Mouse (Mus musculus) cerebellum, adult 11 months (tissue): ENCODE data around the gene Havcr2.
A peak's percentile ranks its signal among the peaks of the same experiment; 100 is the strongest.
"Not testable (repeated sequence)": the region's sequence is repeated elsewhere in the genome, so short reads cannot be mapped to it uniquely, and the experiment has no call there.

Experiments
- DNase-seq: peaks from one replicate; pipeline ENCODE4 v3.0.0; 2022

Gene Havcr2

DNA sequence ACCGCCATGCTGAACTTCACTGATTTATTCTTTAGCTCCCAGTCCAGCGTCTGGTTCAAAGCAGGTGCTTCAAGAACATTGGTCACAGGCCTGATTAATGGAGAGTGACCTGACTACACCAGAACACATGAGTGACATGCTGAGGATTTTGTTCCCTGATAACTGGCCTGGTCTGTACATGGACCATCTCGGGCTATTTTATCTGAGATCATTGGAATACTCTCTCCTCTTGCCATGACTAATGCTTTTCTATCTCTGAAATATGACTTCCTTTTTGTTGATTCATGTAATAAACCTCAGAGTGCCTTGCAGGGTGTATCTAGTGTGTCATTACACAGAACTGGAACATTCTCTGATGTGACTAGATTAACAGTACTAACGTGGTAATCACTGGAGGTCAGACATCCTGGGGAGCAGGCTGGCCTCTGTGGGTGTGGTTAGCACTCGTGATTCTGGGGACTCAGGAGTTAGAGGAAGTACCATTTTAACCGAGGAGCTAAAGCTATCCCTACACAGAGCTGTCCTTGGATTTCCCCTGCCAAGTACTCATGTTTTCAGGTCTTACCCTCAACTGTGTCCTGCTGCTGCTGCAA is at the start of gene Havcr2:
Gene Havcr2 (plus strand): TSS at position 483 of the 593 bp plus-strand sequence.
- DNase-seq: no peak

GRCm38 (mm10) chr11:46404986-46405385 is 49.7 kb upstream of the Havcr2 start:
- no peak for DNase-seq

GRCm38 (mm10) chr11:46406721-46407120 is 48.0 kb upstream of the Havcr2 start:
- DNase-seq: peak; percentile 20

DNA sequence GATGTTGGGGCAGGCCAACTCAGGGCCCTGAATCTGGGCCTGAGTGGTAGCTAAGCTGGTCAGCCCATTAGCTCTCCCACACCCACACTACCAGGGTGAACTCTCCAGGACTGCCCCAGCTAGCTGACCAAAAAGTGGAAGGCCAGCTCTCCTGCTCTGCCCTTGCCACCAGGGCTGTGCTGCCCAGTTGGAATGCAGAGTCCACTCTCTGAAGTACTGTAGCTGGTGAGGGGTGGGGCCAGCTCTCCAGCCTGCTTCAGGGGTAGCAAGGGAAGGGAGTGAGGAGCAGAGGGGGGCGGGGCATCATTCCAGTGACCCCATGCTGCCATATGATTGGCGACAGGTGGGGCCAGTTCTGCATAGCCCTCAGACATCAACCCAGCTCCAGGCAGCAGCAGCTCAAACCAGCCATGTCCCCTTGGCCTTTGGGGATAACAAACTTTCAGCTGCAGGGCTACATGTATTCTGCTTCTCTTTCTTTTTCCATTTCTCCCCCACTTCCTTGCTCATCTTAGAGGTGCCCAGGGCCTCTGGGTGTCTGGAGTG is 44.6 kb upstream of the Havcr2 start:
- no peak for DNase-seq

GRCm38 (mm10) chr11:46418438-46418837 is 36.3 kb upstream of the Havcr2 start:
- no peak for DNase-seq

DNA sequence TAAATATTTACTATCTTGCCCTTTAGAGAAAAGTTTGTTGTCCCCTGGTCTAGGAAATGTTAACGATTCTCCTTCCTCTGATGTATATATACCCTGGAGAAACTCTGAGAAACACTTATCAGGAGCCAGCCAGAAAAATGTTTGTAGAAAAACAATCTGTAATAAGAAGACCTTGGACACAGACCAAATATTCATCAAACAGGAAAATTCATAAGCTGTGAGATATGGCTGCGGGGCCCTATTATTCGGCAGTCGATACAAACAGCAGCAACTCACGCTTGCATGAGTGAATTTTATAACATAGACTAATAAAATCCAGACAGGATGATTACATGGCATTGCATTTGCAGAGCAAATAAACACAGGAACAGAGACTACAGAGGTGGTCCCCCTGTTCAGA is 35.9 kb upstream of the Havcr2 start:
- no peak for DNase-seq

DNA sequence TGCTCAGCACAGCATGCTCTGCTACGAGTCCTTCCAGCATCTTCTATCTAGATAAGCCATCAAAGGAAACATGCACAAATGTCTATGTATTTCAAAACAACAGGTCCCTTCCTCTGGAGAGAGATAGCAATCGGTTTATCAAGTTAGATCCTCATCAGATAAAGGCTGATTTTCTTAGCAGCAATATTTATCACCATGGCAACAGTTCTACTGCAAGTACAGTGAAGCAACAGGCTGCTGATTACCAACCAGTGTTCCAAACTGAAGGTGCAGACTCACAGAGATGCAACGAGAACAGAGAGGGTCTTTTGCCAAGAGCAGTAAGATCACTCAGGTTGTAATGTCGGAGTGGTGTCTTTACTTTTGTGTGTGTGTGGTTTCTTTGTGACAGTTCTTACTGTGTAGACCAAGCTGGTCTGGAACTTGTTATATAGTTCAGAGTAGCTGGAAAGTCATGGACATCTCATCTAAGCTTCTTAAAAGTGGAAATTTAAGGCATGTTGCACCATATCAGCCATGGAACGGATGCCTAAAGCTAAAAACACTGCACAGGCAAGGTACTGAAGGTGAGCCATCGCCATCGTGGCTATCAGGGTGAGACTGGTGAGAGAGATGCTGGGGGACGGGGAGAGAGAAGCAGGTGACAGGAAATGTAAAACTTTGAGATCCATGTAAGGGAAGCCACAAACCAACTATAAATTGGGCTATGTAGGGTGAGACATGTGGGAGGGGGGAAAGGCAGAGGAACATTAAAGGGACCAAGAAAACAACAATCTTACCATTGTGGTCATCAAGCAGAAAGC is 33.4 kb upstream of the Havcr2 start:
- DNase-seq: no peak

DNA sequence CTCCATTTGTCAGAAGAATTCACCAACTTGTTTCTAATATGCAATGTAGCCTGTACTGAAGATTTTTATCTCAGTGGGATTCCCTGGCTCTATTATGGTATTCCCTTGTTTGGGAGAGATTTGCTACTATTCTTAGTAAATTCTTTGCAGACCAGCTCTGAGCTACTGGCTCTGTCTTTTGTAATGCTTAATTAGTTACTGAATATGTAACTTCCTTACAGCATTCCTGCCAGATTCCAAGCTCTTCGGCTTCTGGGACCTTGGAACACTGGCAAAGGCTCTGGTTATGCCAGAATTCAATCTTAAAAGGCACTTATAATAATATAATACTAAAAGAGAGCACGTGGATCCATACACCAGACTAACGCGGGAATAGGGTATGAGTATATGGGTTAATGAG is 26.6 kb upstream of the Havcr2 start:
- DNase-seq: not testable (repeated sequence)

- DNase-seq: no peak
Observed at GRCm38 (mm10) chr11:46430123-46430522, 24.6 kb upstream of the Havcr2 start.

GRCm38 (mm10) chr11:46431129-46431528 is 23.6 kb upstream of the Havcr2 start:
- peak; percentile 77 for DNase-seq

GRCm38 (mm10) chr11:46435363-46435762 is 19.4 kb upstream of the Havcr2 start:
- DNase-seq: no peak

DNA sequence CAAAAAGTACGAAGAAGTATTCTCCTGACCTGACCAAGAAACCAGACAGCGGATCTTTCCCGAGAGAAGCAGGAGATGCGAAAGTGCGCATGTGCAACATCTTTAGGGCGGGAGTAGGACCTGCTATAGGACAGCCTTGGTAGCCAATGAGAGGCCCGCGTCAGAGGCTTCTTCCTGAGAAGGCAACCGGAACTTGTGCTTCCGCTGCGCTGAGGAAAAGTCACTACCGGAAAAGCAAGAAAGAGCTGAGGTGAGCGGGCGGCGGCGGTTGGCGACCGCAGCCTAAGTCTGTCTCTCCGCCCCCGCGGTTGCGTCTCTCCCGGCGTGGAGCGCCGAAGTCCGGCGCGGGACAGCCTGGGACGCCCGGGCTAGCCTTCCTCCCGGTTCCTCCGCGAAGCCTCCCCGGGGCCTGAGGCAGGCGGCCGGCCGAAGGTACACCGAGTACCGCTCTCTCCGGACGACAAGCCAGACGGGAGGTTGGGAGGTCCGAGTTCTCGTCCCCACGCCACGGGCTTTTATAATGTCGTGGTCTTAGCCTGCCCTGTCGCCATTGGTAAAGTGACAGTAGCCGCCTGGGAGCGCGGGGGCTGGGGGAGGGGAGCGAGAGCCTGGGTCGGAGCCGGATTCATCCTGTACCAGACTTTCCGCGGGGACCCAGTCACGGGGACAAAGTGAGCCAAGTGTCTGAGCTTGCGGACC is 17.8 kb upstream of the Havcr2 start, which contains the start of gene Med7:
Gene Med7 (plus strand): TSS at position 166 of the 699 bp plus-strand sequence.
- DNase-seq: peak; percentile 92

GRCm38 (mm10) chr11:46437459-46438000 is 17.2 kb upstream of the Havcr2 start:
- no peak for DNase-seq

DNA sequence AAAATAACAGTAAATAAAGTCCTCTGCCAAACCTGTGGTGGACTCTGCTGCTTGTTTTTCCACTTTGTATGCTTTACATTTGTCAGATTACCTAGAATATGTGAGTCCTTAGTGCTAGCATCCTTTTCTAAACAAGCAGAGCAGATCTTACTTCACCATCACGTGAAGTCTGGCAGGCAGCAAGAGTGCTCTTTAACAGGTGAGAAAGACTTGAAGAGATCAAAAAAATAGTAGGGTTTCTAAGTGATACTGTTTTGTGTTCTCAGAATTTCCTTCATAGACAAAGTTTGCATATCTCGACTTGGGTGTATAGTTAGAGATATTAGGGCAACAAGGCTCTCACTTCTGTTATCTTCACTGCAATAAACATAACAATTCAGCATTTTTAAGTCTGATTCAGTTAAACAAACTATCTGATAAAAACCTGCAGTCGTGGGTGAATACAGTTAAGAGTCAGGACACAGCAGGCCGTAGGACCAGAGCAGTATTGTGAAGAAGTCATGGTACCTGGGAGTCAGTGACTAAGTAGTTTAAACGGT is 15.7 kb upstream of the Havcr2 start:
- DNase-seq: no peak

GRCm38 (mm10) chr11:46441774-46442173 is 13.0 kb upstream of the Havcr2 start:
- no peak for DNase-seq

DNA sequence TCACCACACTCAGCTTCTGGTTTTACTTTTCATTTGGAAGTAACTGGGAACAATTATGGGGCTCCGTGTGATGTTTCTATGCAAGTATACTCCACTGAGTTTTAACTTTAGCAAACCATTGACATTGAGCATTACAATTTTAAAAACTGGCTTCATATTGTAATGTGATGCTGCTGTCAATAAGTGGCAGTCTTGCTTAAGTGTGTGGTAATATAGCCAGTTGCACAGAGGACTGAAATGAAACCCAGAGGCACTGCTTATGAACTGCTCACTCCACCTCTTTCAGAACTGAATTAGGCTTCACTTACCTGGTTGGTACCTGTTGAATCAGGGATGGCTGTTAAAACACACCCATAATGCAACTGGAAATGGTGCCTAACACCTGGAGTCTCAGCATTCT is 11.6 kb upstream of the Havcr2 start:
- no peak for DNase-seq

DNA sequence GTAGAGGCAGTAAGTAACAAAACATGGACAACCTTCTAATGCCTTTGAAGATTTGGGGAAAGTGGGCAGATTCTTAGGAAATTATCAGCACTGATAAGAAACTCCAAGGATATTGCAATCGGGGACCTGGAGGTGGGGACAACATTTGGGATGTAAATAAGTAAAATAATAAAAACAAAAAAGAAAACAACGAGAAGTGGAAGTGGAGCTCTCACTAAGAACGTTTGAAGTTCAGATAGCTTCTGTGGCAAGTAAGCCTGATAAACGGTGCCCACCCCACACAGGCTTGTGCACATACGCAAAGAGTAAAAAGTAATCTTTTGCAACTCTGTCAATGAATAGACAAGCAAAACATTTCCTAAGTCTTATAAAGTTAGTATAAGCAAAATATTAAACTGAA is 10.8 kb upstream of the Havcr2 start:
- DNase-seq: no peak

DNA sequence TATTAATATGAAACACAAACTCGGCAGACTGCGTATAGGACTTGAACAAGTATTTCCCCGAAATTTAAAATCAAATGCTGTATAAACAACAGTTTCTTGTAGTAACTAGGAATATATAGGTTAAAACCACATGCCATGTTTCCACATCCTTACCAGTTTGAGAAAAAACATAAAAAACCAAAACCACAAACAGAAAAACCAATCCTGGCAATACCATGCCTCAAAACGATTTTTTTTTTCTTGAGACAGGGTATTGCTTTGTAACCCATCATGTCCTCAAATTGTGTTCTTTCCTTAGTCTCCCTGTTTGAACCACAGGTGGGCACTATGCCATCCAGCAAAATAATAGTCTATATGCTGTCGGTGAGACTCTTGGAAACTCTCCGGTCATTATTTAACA is 8.6 kb upstream of the Havcr2 start:
- no peak for DNase-seq

- no peak for DNase-seq
Observed at GRCm38 (mm10) chr11:46447644-46448484, 6.9 kb upstream of the Havcr2 start.

DNA sequence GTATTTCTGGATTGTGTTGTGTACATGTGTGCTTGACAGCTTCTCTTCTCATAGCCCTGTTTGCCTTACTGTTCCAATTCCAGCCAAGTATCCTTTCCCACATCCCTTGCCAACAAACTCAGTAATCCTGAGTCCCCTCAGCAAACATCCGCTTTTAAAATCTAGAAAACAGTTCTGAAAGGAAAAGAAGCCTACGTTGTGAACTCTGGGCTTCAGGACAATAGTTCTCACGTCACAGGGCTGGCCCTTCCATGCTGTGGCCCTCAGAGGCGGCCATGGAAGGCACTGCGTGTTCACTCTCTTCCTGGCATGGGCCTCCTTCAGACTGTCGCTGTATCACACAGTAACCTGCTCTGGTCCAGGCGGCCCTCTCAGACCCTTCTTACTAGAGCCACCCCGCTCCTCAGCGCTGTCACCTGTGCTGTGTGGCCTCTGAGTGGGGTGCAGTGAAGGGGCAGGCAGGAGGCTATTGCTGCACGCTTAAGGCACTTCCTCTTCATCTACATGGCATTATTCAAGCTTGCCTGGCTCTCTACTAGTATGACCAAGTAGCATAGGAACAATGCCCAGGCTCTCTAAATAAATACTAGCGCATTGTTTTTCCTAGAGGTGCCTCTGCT is 5.2 kb upstream of the Havcr2 start:
- DNase-seq: no peak

GRCm38 (mm10) chr11:46459960-46460359 is 5.2 kb downstream of the Havcr2 start:
- DNase-seq: no peak

DNA sequence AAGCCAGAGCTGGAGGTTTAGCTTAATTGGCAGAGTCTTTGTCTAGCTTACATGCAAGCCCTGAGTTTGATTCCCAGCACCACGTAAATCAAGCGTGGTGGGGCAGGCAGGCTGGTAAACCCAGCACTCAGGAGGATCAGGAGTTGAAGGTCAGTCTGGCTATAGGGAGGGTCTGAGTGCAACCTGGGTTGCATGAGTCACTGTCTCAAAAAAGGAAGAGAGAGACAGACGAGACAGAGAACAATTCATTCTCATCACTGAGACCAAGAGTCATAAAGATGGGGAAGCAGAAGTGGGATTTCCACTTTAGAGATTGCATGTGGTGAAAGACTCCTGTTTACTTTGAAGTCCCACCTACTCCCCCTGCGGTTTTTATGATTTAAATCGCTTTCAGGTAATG is 6.6 kb downstream of the Havcr2 start:
- DNase-seq: no peak
